Mouse (Mus musculus) adrenal gland, postnatal 25 days (tissue): ENCODE results near the gene Cdr2l. TPM values are rescaled to one million over a fixed set of nuclear protein-coding genes. Genes with fewer than 3 reads are reported as not detected.
A peak's percentile ranks its signal among the peaks of the same experiment; 100 is the strongest.

ENCODE experiments used
- DNase-seq: peaks from one replicate; pipeline ENCODE4 v3.0.0; 2021; ENCODE audit warnings: mixed read lengths
- total RNA-seq: library from RNA; stranded (reverse); gene quantifications from 2 replicates; pipeline ENCODE4 v1.2.3, GENCODE M21; 2021

The Cdr2l gene
- total RNA-seq, 1 experiment from 2014 or later: 59.1 TPM

- no peak for DNase-seq
These were observed 25.2 kb downstream of the Cdr2l start for GRCm38 (mm10) chr11:115406858-115407401.

GRCm38 (mm10) chr11:115408266-115408920, 26.7 kb downstream of the Cdr2l start:
- DNase-seq: no peak

- DNase-seq: no peak
These were observed 27.8 kb downstream of the Cdr2l start for GRCm38 (mm10) chr11:115409556-115409955.

GRCm38 (mm10) chr11:115419531-115420237, 38.0 kb downstream of the Cdr2l start, which contains the start of the genes Atp5h and Kctd2:
TSS of gene Atp5h (minus strand) at chr11:115419962.
TSS of gene Kctd2 (plus strand) at chr11:115420128.
- DNase-seq: peak; percentile 95

GRCm38 (mm10) chr11:115420336-115421190, 38.8 kb downstream of the Cdr2l start:
- peak; percentile 67 for DNase-seq

GRCm38 (mm10) chr11:115421328-115421727, 39.6 kb downstream of the Cdr2l start:
- no peak for DNase-seq

GRCm38 (mm10) chr11:115421972-115422371, 40.3 kb downstream of the Cdr2l start:
- DNase-seq: no peak

GRCm38 (mm10) chr11:115423091-115423490, 41.4 kb downstream of the Cdr2l start:
- DNase-seq: no peak

- no peak for DNase-seq
These were observed 43.0 kb downstream of the Cdr2l start for GRCm38 (mm10) chr11:115424666-115425065.

GRCm38 (mm10) chr11:115425671-115426070, 44.0 kb downstream of the Cdr2l start:
- no peak for DNase-seq

GRCm38 (mm10) chr11:115427482-115428331, 46.0 kb downstream of the Cdr2l start:
- peak; percentile 68 for DNase-seq

GRCm38 (mm10) chr11:115429307-115429706, 47.6 kb downstream of the Cdr2l start:
- DNase-seq: no peak

- no peak for DNase-seq
These were observed 48.8 kb downstream of the Cdr2l start for GRCm38 (mm10) chr11:115430561-115430960.

- no peak for DNase-seq
These were observed 51.1 kb downstream of the Cdr2l start for GRCm38 (mm10) chr11:115432814-115433213.

GRCm38 (mm10) chr11:115433342-115433741, 51.6 kb downstream of the Cdr2l start:
- no peak for DNase-seq

GRCm38 (mm10) chr11:115435596-115436337, 54.1 kb downstream of the Cdr2l start:
- DNase-seq: peak; percentile 20

- DNase-seq: no peak
These were observed 55.9 kb downstream of the Cdr2l start for GRCm38 (mm10) chr11:115437571-115438122.

GRCm38 (mm10) chr11:115439326-115439725, 57.6 kb downstream of the Cdr2l start:
- DNase-seq: no peak

GRCm38 (mm10) chr11:115439906-115440595, 58.3 kb downstream of the Cdr2l start, which contains the start of gene Trim80:
TSS of gene Trim80 (plus strand) at chr11:115440545.
- DNase-seq: no peak

- DNase-seq: no peak
These were observed 59.7 kb downstream of the Cdr2l start for GRCm38 (mm10) chr11:115441417-115441816.
